In the genomic region with DNA sequence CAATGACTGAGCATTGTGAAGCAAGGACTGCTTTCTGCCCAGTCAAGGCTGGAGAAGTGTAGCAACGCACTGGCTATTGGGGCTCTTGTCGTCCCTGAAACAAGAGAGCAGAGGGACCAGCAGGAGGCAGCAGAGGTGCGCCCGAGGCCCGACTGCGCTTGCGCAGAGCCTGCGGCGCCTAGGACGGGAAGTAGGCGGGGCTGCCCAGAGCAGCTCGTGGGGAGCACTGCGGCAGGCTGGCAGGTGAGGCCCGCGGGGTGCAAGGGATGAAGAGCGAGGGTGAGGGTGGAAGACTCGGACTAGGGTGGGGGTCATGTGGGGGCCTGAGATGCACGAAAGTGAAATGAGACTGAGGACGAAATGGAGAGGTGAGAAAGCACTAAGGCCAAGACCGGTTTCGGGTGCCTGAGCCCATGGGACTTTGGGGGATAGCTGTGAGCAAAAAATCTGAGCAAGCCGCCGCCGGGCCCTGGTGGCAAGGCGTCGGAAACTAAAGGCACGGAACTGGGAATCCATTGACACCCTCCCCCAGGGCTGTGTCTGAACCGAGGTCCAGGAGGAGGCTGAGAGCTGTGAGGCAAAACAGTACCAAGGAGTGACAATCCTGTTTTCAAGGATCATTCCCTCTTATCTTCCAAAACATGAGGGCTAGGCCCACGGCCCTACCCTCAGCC, we compare ENCODE assay signal across 7 mouse cellular contexts. TPM values are rescaled to one million over a fixed set of nuclear protein-coding genes. Genes with fewer than 3 reads are reported as not detected.
DNase-seq lines count a peak whose midpoint lies in the region; ATAC-seq lines count a peak whose summit lies in the region.

A gene (plus strand): TSS at position 88 of the 674 bp plus-strand sequence.

- DNase-seq in adrenal gland, adult 2 months: peak; percentile 98
- peak; percentile 85 for DNase-seq in embryo, embryonic 11.5 days (ENCODE audit: low read depth, low spot score)
- peak; percentile 92 to 94 for DNase-seq in gastrocnemius, postnatal 36 days
- peak; percentile 94 to 98 for DNase-seq in left cerebral cortex, postnatal 25 days (ENCODE audit: low spot score in 2 of 2)
- peak; percentile 94 for DNase-seq in midbrain, embryonic 10.5 days (ENCODE audit: low spot score)
- DNase-seq in right cerebral cortex, postnatal 4 days: peak; percentile 96

- H3K36me3 ChIP-seq in intestine, embryonic 15.5 days: peaks cover 12% of the 10 kb centered on the region
- H3K36me3 ChIP-seq in midbrain, embryonic 10.5 days: peaks cover 29% of the 10 kb centered on the region

- H3K4me1 ChIP-seq in intestine, embryonic 15.5 days (replicated peaks): peaks cover 17% of the 10 kb centered on the region
- H3K4me1 ChIP-seq in midbrain, embryonic 10.5 days: peaks cover 21% of the 10 kb centered on the region

- H3K9me3 ChIP-seq in intestine, embryonic 15.5 days: no peaks in the 10 kb centered on the region
- no peaks in the 10 kb centered on the region for H3K9me3 ChIP-seq in midbrain, embryonic 10.5 days (replicated peaks)

- peak within 1 kb of the TSS; percentile 78 for H3K4me2 ChIP-seq in intestine, embryonic 15.5 days (replicated peaks)

- peak; percentile 95 for ATAC-seq in intestine, embryonic 15.5 days

- H3K9ac ChIP-seq in intestine, embryonic 15.5 days: peak within 1 kb of the TSS; percentile 68

- no peaks in the 10 kb centered on the region for H3K27me3 ChIP-seq in intestine, embryonic 15.5 days (replicated peaks)
- H3K27me3 ChIP-seq in midbrain, embryonic 10.5 days (ENCODE audit: low read depth, poor library complexity, severe bottlenecking): no peaks in the 10 kb centered on the region

- peak within 1 kb of the TSS; percentile 56; the same call in 1 of the 2 replicates for H3K27ac ChIP-seq in intestine, embryonic 15.5 days
- peak within 1 kb of the TSS; percentile 85 for H3K27ac ChIP-seq in midbrain, embryonic 10.5 days (replicated peaks)

- under 1% methylated on average over 29 of the region's 29 CpGs for WGBS in intestine, embryonic 15.5 days
- 1% methylated on average over 29 of the region's 29 CpGs for WGBS in midbrain, embryonic 10.5 days

- peak within 1 kb of the TSS; percentile 62 for H3K4me3 ChIP-seq in intestine, embryonic 15.5 days (replicated peaks)
- peak within 1 kb of the TSS; percentile 74 for H3K4me3 ChIP-seq in midbrain, embryonic 10.5 days

- intact Hi-C loops in gastrocnemius, postnatal 36 days (cut with DNase I): no loop called here
- intact Hi-C loops in left cerebral cortex, postnatal 25 days (cut with DNase I): loop anchor here (2.0 kb wide), 1 partner anchor 14 kb away; no protein-coding TSS in a partner anchor

RNA-seq across cellular contexts. Expression of the gene that starts here (rescaled TPM):
- total RNA-seq in adrenal gland, adult 2 months (2021): 10 to 100 TPM; 39.2 to 48.9 TPM
- 15.4 and 18.9 TPM in 2 replicates for polyA plus RNA-seq in adrenal gland, adult 2 months (2012; rRNA removed)
- 10 to 100 TPM; 11.1 to 11.8 TPM for total RNA-seq in gastrocnemius, postnatal 36 days (2021)
- polyA plus RNA-seq in intestine, embryonic 15.5 days (2015; fragmentation: Nextera tagmentation; extraction: Ambion mirVana): 16.4 and 16.9 TPM in 2 replicates
- 10 to 100 TPM; 44.8 to 50.9 TPM for total RNA-seq in left cerebral cortex, postnatal 25 days (2021)
- 26.6 and 30.0 TPM in 2 replicates for polyA plus RNA-seq in midbrain, embryonic 10.5 days (2016; fragmentation: Nextera tagmentation; extraction: Ambion mirVana)

Comparison
In these comparisons a context has a peak if more than half of its experiments do, and no peak if none do; other contexts are left out.
1. Peak in every context shown above with its lines: DNase-seq, ATAC-seq, H3K4me3 ChIP-seq and H3K27ac ChIP-seq.